Mouse (Mus musculus): ENCODE measurements at regions not wholly inside any gene's neighbourhood (a gene's known extent, or its start where the extent isn't known, plus 50 kb on each side); places are given as distances from the start of the nearest gene placed in this dataset.

- H3K9me3 ChIP-seq (ENCODE audit: control insufficient read depth, low read length) = no peaks in the 10 kb centered on the region
- ATAC-seq (ENCODE audit: low read depth) = no peak
- no peak overlapping the region for H3K27ac ChIP-seq (ENCODE audit: low read length)
- H3K4me2 ChIP-seq (ENCODE audit: low read depth, low read length) = no peak overlapping the region
- no peaks in the 10 kb centered on the region for H3K27me3 ChIP-seq (ENCODE audit: control insufficient read depth, insufficient read depth, low read depth, low read length)
- no peak overlapping the region for H3K4me3 ChIP-seq (ENCODE audit: low read length)
- H3K4me1 ChIP-seq (replicated peaks; ENCODE audit: control insufficient read depth, insufficient read depth, low read length) = no peaks in the 10 kb centered on the region
- no peaks in the 10 kb centered on the region for H3K36me3 ChIP-seq (ENCODE audit: control insufficient read depth, insufficient read depth, low read length)
- no peak overlapping the region for H3K9ac ChIP-seq (ENCODE audit: low read length)
Measured at GRCm38 (mm10) chr15:90021746-90022312, 180.2 kb upstream of the Syt10 start.

GRCm38 (mm10) chr15:90023164-90023563, 181.5 kb upstream of the Syt10 start:
- Histone ChIP-seq H3K9me3 (ENCODE audit: control insufficient read depth, low read length) (no peaks in the 10 kb centered on the region), H3K27ac (ENCODE audit: low read length) (no peak overlapping the region), H3K9ac (ENCODE audit: low read length) (no peak overlapping the region), H3K4me1 (replicated peaks; ENCODE audit: control insufficient read depth, insufficient read depth, low read length) (no peaks in the 10 kb centered on the region), H3K27me3 (ENCODE audit: control insufficient read depth, insufficient read depth, low read depth, low read length) (no peaks in the 10 kb centered on the region), H3K4me3 (ENCODE audit: low read length) (no peak overlapping the region), H3K36me3 (ENCODE audit: control insufficient read depth, insufficient read depth, low read length) (no peaks in the 10 kb centered on the region), H3K4me2 (ENCODE audit: low read depth, low read length) (no peak overlapping the region)
- 65% methylated on average over 4 of the region's 4 CpGs for WGBS
- ATAC-seq (ENCODE audit: low read depth) = no peak

GRCm38 (mm10) chr15:90034356-90034755, 189.8 kb upstream of the Alg10b start:
- H3K27me3 ChIP-seq (ENCODE audit: control insufficient read depth, insufficient read depth, low read depth, low read length) = no peaks in the 10 kb centered on the region
- no peak for ATAC-seq (ENCODE audit: low read depth)
- H3K4me2 ChIP-seq (ENCODE audit: low read depth, low read length) = no peak overlapping the region
- 77% methylated on average over 2 of the region's 2 CpGs for WGBS
- no peaks in the 10 kb centered on the region for H3K36me3 ChIP-seq (ENCODE audit: control insufficient read depth, insufficient read depth, low read length)
- no peaks in the 10 kb centered on the region for H3K4me1 ChIP-seq (replicated peaks; ENCODE audit: control insufficient read depth, insufficient read depth, low read length)
- H3K9ac ChIP-seq (ENCODE audit: low read length) = no peak overlapping the region
- H3K27ac ChIP-seq (ENCODE audit: low read length) = no peak overlapping the region
- no peak overlapping the region for H3K4me3 ChIP-seq (ENCODE audit: low read length)
- no peaks in the 10 kb centered on the region for H3K9me3 ChIP-seq (ENCODE audit: control insufficient read depth, low read length)

GRCm38 (mm10) chr15:90045683-90046082, 178.4 kb upstream of the Alg10b start:
- H3K27ac ChIP-seq (ENCODE audit: low read length) = no peak overlapping the region
- no peak for ATAC-seq (ENCODE audit: low read depth)
- 68% methylated on average over 5 of the region's 5 CpGs for WGBS
- no peaks in the 10 kb centered on the region for H3K27me3 ChIP-seq (ENCODE audit: control insufficient read depth, insufficient read depth, low read depth, low read length)
- no peak overlapping the region for H3K9ac ChIP-seq (ENCODE audit: low read length)
- H3K4me2 ChIP-seq (ENCODE audit: low read depth, low read length) = no peak overlapping the region
- no peaks in the 10 kb centered on the region for H3K36me3 ChIP-seq (ENCODE audit: control insufficient read depth, insufficient read depth, low read length)
- H3K4me1 ChIP-seq (replicated peaks; ENCODE audit: control insufficient read depth, insufficient read depth, low read length) = no peaks in the 10 kb centered on the region
- no peak overlapping the region for H3K4me3 ChIP-seq (ENCODE audit: low read length)
- no peaks in the 10 kb centered on the region for H3K9me3 ChIP-seq (ENCODE audit: control insufficient read depth, low read length)

- no peaks in the 10 kb centered on the region for H3K36me3 ChIP-seq (ENCODE audit: control insufficient read depth, insufficient read depth, low read length)
- H3K27me3 ChIP-seq (ENCODE audit: control insufficient read depth, insufficient read depth, low read depth, low read length) = no peaks in the 10 kb centered on the region
- ATAC-seq (ENCODE audit: low read depth) = no peak
- no peaks in the 10 kb centered on the region for H3K9me3 ChIP-seq (ENCODE audit: control insufficient read depth, low read length)
- H3K9ac ChIP-seq (ENCODE audit: low read length) = no peak overlapping the region
- no peak overlapping the region for H3K27ac ChIP-seq (ENCODE audit: low read length)
- no peak overlapping the region for H3K4me3 ChIP-seq (ENCODE audit: low read length)
- WGBS = 26% methylated on average over 7 of the region's 7 CpGs
- no peaks in the 10 kb centered on the region for H3K4me1 ChIP-seq (replicated peaks; ENCODE audit: control insufficient read depth, insufficient read depth, low read length)
- H3K4me2 ChIP-seq (ENCODE audit: low read depth, low read length) = no peak overlapping the region
Measured at GRCm38 (mm10) chr15:90062021-90062420, 162.1 kb upstream of the Alg10b start.

GRCm38 (mm10) chr15:90065768-90066167, 158.3 kb upstream of the Alg10b start:
- 41% methylated on average over 3 of the region's 3 CpGs for WGBS
- Histone ChIP-seq H3K4me1 (replicated peaks; ENCODE audit: control insufficient read depth, insufficient read depth, low read length) (no peaks in the 10 kb centered on the region), H3K4me3 (ENCODE audit: low read length) (no peak overlapping the region), H3K4me2 (ENCODE audit: low read depth, low read length) (no peak overlapping the region), H3K9ac (ENCODE audit: low read length) (no peak overlapping the region), H3K9me3 (ENCODE audit: control insufficient read depth, low read length) (no peaks in the 10 kb centered on the region), H3K27ac (ENCODE audit: low read length) (no peak overlapping the region), H3K36me3 (ENCODE audit: control insufficient read depth, insufficient read depth, low read length) (no peaks in the 10 kb centered on the region), H3K27me3 (ENCODE audit: control insufficient read depth, insufficient read depth, low read depth, low read length) (no peaks in the 10 kb centered on the region)
- ATAC-seq (ENCODE audit: low read depth) = no peak

- Histone ChIP-seq H3K4me2 (ENCODE audit: low read depth, low read length) (no peak overlapping the region), H3K4me3 (ENCODE audit: low read length) (no peak overlapping the region), H3K27me3 (ENCODE audit: control insufficient read depth, insufficient read depth, low read depth, low read length) (no peaks in the 10 kb centered on the region), H3K9me3 (ENCODE audit: control insufficient read depth, low read length) (no peaks in the 10 kb centered on the region), H3K4me1 (replicated peaks; ENCODE audit: control insufficient read depth, insufficient read depth, low read length) (no peaks in the 10 kb centered on the region), H3K27ac (ENCODE audit: low read length) (no peak overlapping the region), H3K9ac (ENCODE audit: low read length) (no peak overlapping the region), H3K36me3 (ENCODE audit: control insufficient read depth, insufficient read depth, low read length) (no peaks in the 10 kb centered on the region)
- 59% methylated on average over 6 of the region's 6 CpGs for WGBS
- ATAC-seq (ENCODE audit: low read depth) = no peak
Measured at GRCm38 (mm10) chr15:90072078-90072477, 152.0 kb upstream of the Alg10b start.

GRCm38 (mm10) chr15:90082175-90082951, 141.7 kb upstream of the Alg10b start:
- H3K27ac ChIP-seq (ENCODE audit: low read length) = no peak overlapping the region
- H3K4me3 ChIP-seq (ENCODE audit: low read length) = no peak overlapping the region
- H3K27me3 ChIP-seq (ENCODE audit: control insufficient read depth, insufficient read depth, low read depth, low read length) = no peaks in the 10 kb centered on the region
- 53% methylated on average over 9 of the region's 9 CpGs for WGBS
- H3K36me3 ChIP-seq (ENCODE audit: control insufficient read depth, insufficient read depth, low read length) = no peaks in the 10 kb centered on the region
- no peaks in the 10 kb centered on the region for H3K4me1 ChIP-seq (replicated peaks; ENCODE audit: control insufficient read depth, insufficient read depth, low read length)
- H3K4me2 ChIP-seq (ENCODE audit: low read depth, low read length) = no peak overlapping the region
- no peaks in the 10 kb centered on the region for H3K9me3 ChIP-seq (ENCODE audit: control insufficient read depth, low read length)
- ATAC-seq (ENCODE audit: low read depth) = peak; percentile 77
- no peak overlapping the region for H3K9ac ChIP-seq (ENCODE audit: low read length)

GRCm38 (mm10) chr15:90109445-90109988, 114.6 kb upstream of the Alg10b start:
- H3K4me2 ChIP-seq (ENCODE audit: low read depth, low read length) = no peak overlapping the region
- H3K4me3 ChIP-seq (ENCODE audit: low read length) = no peak overlapping the region
- no peaks in the 10 kb centered on the region for H3K36me3 ChIP-seq (ENCODE audit: control insufficient read depth, insufficient read depth, low read length)
- WGBS = 74% methylated on average over 3 of the region's 3 CpGs
- no peak for ATAC-seq (ENCODE audit: low read depth)
- H3K4me1 ChIP-seq (replicated peaks; ENCODE audit: control insufficient read depth, insufficient read depth, low read length) = no peaks in the 10 kb centered on the region
- no peaks in the 10 kb centered on the region for H3K27me3 ChIP-seq (ENCODE audit: control insufficient read depth, insufficient read depth, low read depth, low read length)
- H3K9me3 ChIP-seq (ENCODE audit: control insufficient read depth, low read length) = no peaks in the 10 kb centered on the region
- H3K9ac ChIP-seq (ENCODE audit: low read length) = no peak overlapping the region
- no peak overlapping the region for H3K27ac ChIP-seq (ENCODE audit: low read length)

Data from lung, embryonic 16.5 days (tissue).